Mouse (Mus musculus) v-Abl transformed pro-B cells (cell line): ENCODE data around the gene Filip1.

Experiments
- in situ Hi-C, 2 experiments: fragments of 400-800 bp; cut with MboI; formaldehyde crosslinking; loops; one replicate each; pipeline ENCODE4 v1.15.1; 2025; ENCODE audit not compliant: unreplicated experiment in 2 of 2

The Filip1 gene

GRCm38 (mm10) chr9:79989703-79990102 is 22.9 kb downstream of the Filip1 start:
- in situ Hi-C loops, result no loop called here

GRCm38 (mm10) chr9:79989061-79989460 is 23.6 kb downstream of the Filip1 start:
- in situ Hi-C loops, result no loop called here

- in situ Hi-C loops, result no loop called here
These were observed 29.4 kb downstream of the Filip1 start for GRCm38 (mm10) chr9:79983244-79983643.

- in situ Hi-C loops, result no loop called here
These were observed 33.4 kb downstream of the Filip1 start for GRCm38 (mm10) chr9:79979274-79979673.

GRCm38 (mm10) chr9:79978228-79979024 is 34.2 kb downstream of the Filip1 start:
- in situ Hi-C loops, result no loop called here

GRCm38 (mm10) chr9:79977549-79977971 is 35.1 kb downstream of the Filip1 start:
- in situ Hi-C loops, result no loop called here

GRCm38 (mm10) chr9:79976789-79977188 is 35.9 kb downstream of the Filip1 start:
- in situ Hi-C loops, result no loop called here

- in situ Hi-C loops, result no loop called here
These were observed 37.5 kb downstream of the Filip1 start for GRCm38 (mm10) chr9:79975121-79975520.

GRCm38 (mm10) chr9:79973582-79973981 is 39.1 kb downstream of the Filip1 start:
- in situ Hi-C loops, result no loop called here

- in situ Hi-C loops, result no loop called here
These were observed 39.9 kb downstream of the Filip1 start for GRCm38 (mm10) chr9:79972705-79973104.

GRCm38 (mm10) chr9:79971619-79972018 is 41.0 kb downstream of the Filip1 start:
- in situ Hi-C loops, result no loop called here

- in situ Hi-C loops, result no loop called here
These were observed 42.0 kb downstream of the Filip1 start for GRCm38 (mm10) chr9:79970659-79971118.

- in situ Hi-C loops, result no loop called here
These were observed 43.1 kb downstream of the Filip1 start for GRCm38 (mm10) chr9:79969544-79969943.

- in situ Hi-C loops, result no loop called here
These were observed 45.8 kb downstream of the Filip1 start for GRCm38 (mm10) chr9:79966711-79967487.

GRCm38 (mm10) chr9:79965600-79966392 is 46.9 kb downstream of the Filip1 start:
- in situ Hi-C loops, result no loop called here

- in situ Hi-C loops, result no loop called here
These were observed 47.6 kb downstream of the Filip1 start for GRCm38 (mm10) chr9:79965003-79965402.

GRCm38 (mm10) chr9:79961630-79962285 is 50.9 kb downstream of the Filip1 start:
- in situ Hi-C loops, result no loop called here

GRCm38 (mm10) chr9:79960453-79960852 is 52.2 kb downstream of the Filip1 start:
- in situ Hi-C loops, result no loop called here

GRCm38 (mm10) chr9:79958395-79958794 is 54.3 kb downstream of the Filip1 start:
- in situ Hi-C loops, result no loop called here

GRCm38 (mm10) chr9:79954944-79955343 is 57.7 kb downstream of the Filip1 start:
- in situ Hi-C loops, result no loop called here
